23 mouse cellular contexts compared by ENCODE assay signal in the genomic region with DNA sequence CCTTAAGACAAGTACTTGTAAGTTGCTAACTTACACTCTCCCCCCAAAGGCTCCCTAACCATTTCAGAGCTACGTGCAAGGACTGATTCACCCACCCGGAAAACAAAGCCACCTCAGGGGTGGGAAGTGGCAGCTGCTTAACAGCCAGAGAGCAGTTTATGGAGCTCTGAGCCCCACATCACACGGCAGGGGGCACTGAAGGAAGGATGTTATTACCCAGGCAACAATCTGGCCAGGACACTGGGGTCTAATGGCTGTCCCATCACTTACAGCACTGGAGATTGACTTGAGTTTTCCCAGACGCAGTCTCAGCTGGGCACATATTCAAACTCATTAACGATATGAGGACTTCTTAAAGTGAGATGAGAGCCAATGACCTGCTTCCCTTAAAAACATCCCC. TPM values are rescaled to one million over a fixed set of nuclear protein-coding genes. Genes with fewer than 3 reads are reported as not detected.
A peak's percentile ranks its signal among the peaks of the same experiment; 100 is the strongest.
DNase-seq lines count a peak whose midpoint lies in the region; ATAC-seq and TF ChIP-seq lines count a peak whose summit lies in the region.
"Had no signal": no experiment of that assay in that cellular context is flagged by ENCODE, and none has a peak within 500 bp of the region (broad histone marks: within the 10 kb centered on the region; RNA-seq: fewer than 3 reads in every experiment).

No protein-coding gene starts in this region.

- no peak overlapping the region for H3K4me3 ChIP-seq in heart, embryonic 10.5 days
- no peak overlapping the region for H3K4me3 ChIP-seq in midbrain, postnatal 0 days (ENCODE audit: low read depth, low read length)
- H3K4me3 ChIP-seq in midbrain, embryonic 11.5 days (ENCODE audit: low read depth, low read length): no peak overlapping the region
- H3K4me3 ChIP-seq in neural tube, embryonic 13.5 days: no peak overlapping the region
- no peak overlapping the region for H3K4me3 ChIP-seq in kidney, adult 2 months (ENCODE audit: insufficient read depth, low read depth, low read length)
- H3K4me3 ChIP-seq: embryonic facial prominence, embryonic 12.5 days had no signal

- no peak for ATAC-seq in midbrain, postnatal 0 days (ENCODE audit: low FRiP score)
- no peak for ATAC-seq in midbrain, embryonic 11.5 days (ENCODE audit: low FRiP score)
- peak; percentile 53; the same call in 1 of the 2 replicates for ATAC-seq in neural tube, embryonic 13.5 days (ENCODE audit: low read depth)
- ATAC-seq: forebrain, embryonic 14.5 days; intestine, embryonic 16.5 days had no signal

- 47% methylated on average over 5 of the region's 5 CpGs for WGBS in heart, embryonic 10.5 days
- WGBS in midbrain, postnatal 0 days: 33% methylated on average over 5 of the region's 5 CpGs
- WGBS in midbrain, embryonic 11.5 days: 48% methylated on average over 5 of the region's 5 CpGs
- WGBS in neural tube, embryonic 13.5 days: 6% methylated on average over 5 of the region's 5 CpGs
- WGBS in kidney, adult 2 months: 39% methylated on average over 5 of the region's 5 CpGs

- no peaks in the 10 kb centered on the region for H3K4me1 ChIP-seq in heart, embryonic 10.5 days
- H3K4me1 ChIP-seq in midbrain, postnatal 0 days (ENCODE audit: insufficient read depth, low read length): no peaks in the 10 kb centered on the region
- no peaks in the 10 kb centered on the region for H3K4me1 ChIP-seq in midbrain, embryonic 11.5 days (ENCODE audit: control insufficient read depth, insufficient read depth, low read length)
- H3K4me1 ChIP-seq in neural tube, embryonic 13.5 days (replicated peaks): peaks cover 20% of the 10 kb centered on the region
- no peaks in the 10 kb centered on the region for H3K4me1 ChIP-seq in kidney, adult 2 months (ENCODE audit: control insufficient read depth, insufficient read depth, low read length)
- H3K4me1 ChIP-seq: embryonic facial prominence, embryonic 12.5 days had no signal

- H3K9me3 ChIP-seq in heart, embryonic 10.5 days: no peaks in the 10 kb centered on the region
- no peaks in the 10 kb centered on the region for H3K9me3 ChIP-seq in midbrain, postnatal 0 days (ENCODE audit: low read length)
- no peaks in the 10 kb centered on the region for H3K9me3 ChIP-seq in midbrain, embryonic 11.5 days (ENCODE audit: control insufficient read depth, low read length)
- H3K9me3 ChIP-seq in neural tube, embryonic 13.5 days: no peaks in the 10 kb centered on the region
- H3K9me3 ChIP-seq: embryonic facial prominence, embryonic 12.5 days had no signal

- peaks cover 50% of the 10 kb centered on the region for H3K36me3 ChIP-seq in heart, embryonic 10.5 days
- H3K36me3 ChIP-seq in midbrain, postnatal 0 days (ENCODE audit: insufficient read depth, low read length): peaks cover 19% of the 10 kb centered on the region
- H3K36me3 ChIP-seq in midbrain, embryonic 11.5 days (ENCODE audit: control insufficient read depth, insufficient read depth, low read length): no peaks in the 10 kb centered on the region
- peaks cover 60% of the 10 kb centered on the region for H3K36me3 ChIP-seq in neural tube, embryonic 13.5 days
- H3K36me3 ChIP-seq in kidney, adult 2 months (ENCODE audit: control insufficient read depth, insufficient read depth, low read length): peaks cover 7% of the 10 kb centered on the region

- H3K9ac ChIP-seq in midbrain, postnatal 0 days (replicated peaks; ENCODE audit: low read length, poor library complexity, severe bottlenecking): no peak overlapping the region
- H3K9ac ChIP-seq in midbrain, embryonic 11.5 days (ENCODE audit: low read length): no peak overlapping the region
- H3K9ac ChIP-seq in neural tube, embryonic 13.5 days: no peak overlapping the region
- H3K9ac ChIP-seq: embryonic facial prominence, embryonic 12.5 days; hindbrain, embryonic 14.5 days; lung, embryonic 14.5 days had no signal

- no peak for TF ChIP-seq CTCF in midbrain, postnatal 0 days (IDR thresholded peaks at IDR 0.05)
- no peak for TF ChIP-seq CTCF in kidney, adult 2 months (conservative IDR thresholded peaks at IDR 0.05; ENCODE audit: insufficient read depth, insufficient read length, low read depth, low read length)

- TF ChIP-seq POLR2A in kidney, adult 2 months (IDR thresholded peaks at IDR 0.05; ENCODE audit: low read depth, low read length): no peak

- no peaks in the 10 kb centered on the region for H3K27me3 ChIP-seq in heart, embryonic 10.5 days (ENCODE audit: insufficient read depth, poor library complexity, severe bottlenecking)
- H3K27me3 ChIP-seq in midbrain, postnatal 0 days (ENCODE audit: insufficient read depth, low read length): no peaks in the 10 kb centered on the region
- H3K27me3 ChIP-seq in midbrain, embryonic 11.5 days (ENCODE audit: control insufficient read depth, insufficient read depth, low read length): no peaks in the 10 kb centered on the region
- H3K27me3 ChIP-seq in neural tube, embryonic 13.5 days: no peaks in the 10 kb centered on the region
- H3K27me3 ChIP-seq in kidney, adult 2 months (replicated peaks; ENCODE audit: control insufficient read depth, insufficient read depth, low read length): no peaks in the 10 kb centered on the region
- H3K27me3 ChIP-seq: embryonic facial prominence, embryonic 12.5 days had no signal

- no peak overlapping the region for H3K4me2 ChIP-seq in midbrain, postnatal 0 days (ENCODE audit: low read depth, low read length, poor library complexity, severe bottlenecking)
- no peak overlapping the region for H3K4me2 ChIP-seq in midbrain, embryonic 11.5 days
- H3K4me2 ChIP-seq in neural tube, embryonic 13.5 days: no peak overlapping the region
- H3K4me2 ChIP-seq: embryonic facial prominence, embryonic 12.5 days; heart, embryonic 11.5 days; hindbrain, embryonic 14.5 days; liver, embryonic 11.5 days; lung, embryonic 14.5 days had no signal

- peak; percentile 29 for DNase-seq in heart, adult 11 months
- DNase-seq in heart, embryonic 10.5 days (ENCODE audit: low spot score): no peak
- DNase-seq in midbrain, postnatal 0 days (ENCODE audit: low spot score): peak; percentile 48
- DNase-seq in midbrain, embryonic 11.5 days (ENCODE audit: low spot score, missing footprints): no peak
- peak; percentile 6 for DNase-seq in brain, adult 2 months (ENCODE audit: low read depth, low spot score)
- no peak for DNase-seq in natural killer cell, adult 2 months (ENCODE audit: low spot score in 2 of 2)
- no peak for DNase-seq in kidney, adult 2 months
- DNase-seq: adrenal gland, postnatal 10 days; B cell, adult 2 months; cerebellum, adult 11-12 months; gastrocnemius, postnatal 14 days; heart, postnatal 10 days; lung, embryonic 14.5 days; lung, postnatal 36 days; right cerebral cortex, postnatal 25 days; thymus, postnatal 36 days had no signal

- no peak overlapping the region for H3K27ac ChIP-seq in heart, embryonic 10.5 days
- no peak overlapping the region for H3K27ac ChIP-seq in midbrain, postnatal 0 days (ENCODE audit: low read depth, low read length)
- H3K27ac ChIP-seq in midbrain, embryonic 11.5 days (ENCODE audit: low read depth, low read length): no peak overlapping the region
- H3K27ac ChIP-seq in neural tube, embryonic 13.5 days (replicated peaks): 0 out of 2 replicates have a peak overlapping the region, but pooled peaks have one; percentile 34
- no peak overlapping the region for H3K27ac ChIP-seq in kidney, adult 2 months (ENCODE audit: insufficient read depth, low read depth, low read length)
- H3K27ac ChIP-seq: embryonic facial prominence, embryonic 12.5 days; hindbrain, embryonic 14.5 days had no signal

RNA-seq across cellular contexts. Expression of a gene that starts 37.5 kb away (rescaled TPM):
- 16.0 and 16.6 TPM in 2 replicates for polyA plus RNA-seq in heart, embryonic 10.5 days (2016; fragmentation: Nextera tagmentation; extraction: Ambion mirVana)
- total RNA-seq in midbrain, postnatal 0 days (2014; rRNA removed): 17.4 and 18.9 TPM in 2 replicates
- 18.1 and 20.1 TPM in 2 replicates for polyA plus RNA-seq in midbrain, postnatal 0 days (2015; fragmentation: Nextera tagmentation; extraction: Ambion mirVana)
- polyA plus RNA-seq in midbrain, embryonic 11.5 days (2014; fragmentation: Nextera tagmentation; extraction: Ambion mirVana): 13.9 and 14.2 TPM in 2 replicates
- polyA plus RNA-seq in neural tube, embryonic 13.5 days (2015; fragmentation: Nextera tagmentation; extraction: Ambion mirVana): 24.8 and 25.0 TPM in 2 replicates
- 11.4 and 12.2 TPM in 2 replicates for polyA plus RNA-seq in kidney, adult 2 months (2012; rRNA removed)

RNA-seq across cellular contexts. Expression of a gene that starts 42.5 kb away (rescaled TPM):
- 7.1 and 7.4 TPM in 2 replicates for polyA plus RNA-seq in heart, embryonic 10.5 days (2016; fragmentation: Nextera tagmentation; extraction: Ambion mirVana)
- 8.9 and 9.4 TPM in 2 replicates for total RNA-seq in midbrain, postnatal 0 days (2014; rRNA removed)
- 3.9 and 4.6 TPM in 2 replicates for polyA plus RNA-seq in midbrain, postnatal 0 days (2015; fragmentation: Nextera tagmentation; extraction: Ambion mirVana)
- polyA plus RNA-seq in midbrain, embryonic 11.5 days (2014; fragmentation: Nextera tagmentation; extraction: Ambion mirVana): 1.0 and 1.4 TPM in 2 replicates
- polyA plus RNA-seq in neural tube, embryonic 13.5 days (2015; fragmentation: Nextera tagmentation; extraction: Ambion mirVana): 4.0 and 4.7 TPM in 2 replicates
- 4.8 and 5.5 TPM in 2 replicates for polyA plus RNA-seq in kidney, adult 2 months (2012; rRNA removed)

Comparison
In these comparisons a context has a peak if more than half of its experiments do, and no peak if none do; other contexts are left out.
1. DNase-seq: peak in heart, adult 11 months (single experiment), midbrain, postnatal 0 days (single experiment) and brain, adult 2 months (single experiment); none in heart, embryonic 10.5 days (single experiment), midbrain, embryonic 11.5 days (single experiment), natural killer cell, adult 2 months (0 of 2) and kidney, adult 2 months (single experiment).